Mouse (Mus musculus) ES-E14 (cell line): ENCODE data around the gene Pdlim1.

Experiments
- MAFK ChIP-seq: IDR thresholded peaks from 2 replicates; pipeline ENCODE4 v1.6.1; 2014; ENCODE audit warnings: mild to moderate bottlenecking, low read depth, low read length, inconsistent platforms; ENCODE audit not compliant: insufficient read depth
- ZC3H11A ChIP-seq: IDR thresholded peaks from 2 replicates; pipeline ENCODE4 v1.6.1; 2012; ENCODE audit warnings: low read depth, mild to moderate bottlenecking, inconsistent platforms, low read length, borderline replicate concordance
- ZNF384 ChIP-seq: IDR thresholded peaks from 2 replicates; pipeline ENCODE4 v1.6.1; 2012; ENCODE audit warnings: low read depth, low read length, inconsistent platforms

DNA sequence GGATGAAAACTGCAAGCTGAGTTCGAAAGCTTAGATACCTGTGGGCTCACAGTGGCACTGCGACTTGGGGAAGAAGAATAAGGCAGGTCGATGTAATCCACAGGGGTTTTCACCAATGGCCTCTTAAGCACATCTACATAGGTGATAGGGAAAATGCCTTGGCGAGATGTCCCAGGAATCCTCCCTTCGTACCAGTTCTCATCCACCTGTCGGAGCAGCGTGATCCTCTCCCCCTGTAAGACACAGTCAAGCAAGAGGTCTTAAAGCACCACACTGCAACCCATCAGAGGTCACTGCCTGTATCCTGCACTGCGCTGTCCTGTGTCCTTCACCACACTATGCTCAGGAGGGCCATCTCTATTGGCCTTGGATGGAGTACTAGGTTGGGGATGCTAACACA lies 40.0 kb upstream of the Pdlim1 start:
- TF ChIP-seq ZNF384 (no peak), ZC3H11A (no peak), MAFK (no peak)
